Mouse (Mus musculus) urinary bladder, postnatal 14 days (tissue): ENCODE measurements around the gene Hrh3.

Source experiments
- DNase-seq: peaks from one replicate; pipeline ENCODE4 v3.0.0; 2021; ENCODE audit warnings: low spot score

The Hrh3 gene

DNA sequence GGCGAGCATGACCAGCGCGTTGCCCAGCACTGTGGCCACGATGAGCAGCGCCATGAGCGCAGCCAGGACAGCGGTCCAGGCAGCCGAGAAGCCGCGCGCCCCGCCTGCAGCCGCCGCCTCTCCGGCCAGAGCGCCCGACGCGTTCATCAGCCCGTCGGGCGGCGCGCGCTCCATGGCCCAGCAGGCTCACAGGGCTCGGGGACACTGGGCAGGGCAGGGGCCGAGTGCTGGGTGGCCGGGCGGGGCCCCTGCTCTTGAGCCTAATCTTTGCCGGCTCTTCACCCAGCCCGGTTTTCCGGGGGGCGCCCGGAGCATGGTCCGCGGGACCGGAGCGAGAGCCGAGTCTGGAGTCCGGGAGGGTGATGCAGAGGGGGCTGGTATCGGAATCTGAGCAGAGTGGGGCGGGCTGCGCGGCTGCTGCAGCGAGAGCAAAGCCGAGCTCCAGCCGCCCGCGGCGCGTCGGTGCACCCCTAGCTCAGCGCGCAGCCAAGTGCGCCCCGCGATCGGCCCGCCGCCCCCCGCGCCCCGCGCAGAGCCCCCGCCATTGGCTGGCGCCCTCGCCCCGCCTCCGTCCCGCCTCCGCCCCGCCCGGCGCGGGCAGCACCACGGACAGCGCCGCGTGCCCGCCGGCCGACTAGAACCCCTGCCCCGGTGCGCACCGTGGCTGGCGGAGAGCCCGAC lies at the start of gene Hrh3:
Gene Hrh3, minus strand, starts transcription at position 511 of the 681 bp plus-strand sequence.
- DNase-seq: peak; percentile 78

GRCm38 (mm10) chr2:180148551-180148950 lies 44.3 kb upstream of the Hrh3 start:
- no peak for DNase-seq

- no peak for DNase-seq
These were observed 43.1 kb upstream of the Hrh3 start for GRCm38 (mm10) chr2:180147379-180147778.

- DNase-seq: no peak
These were observed 41.8 kb upstream of the Hrh3 start for GRCm38 (mm10) chr2:180146091-180146490.

- DNase-seq: no peak
These were observed 31.1 kb upstream of the Hrh3 start for GRCm38 (mm10) chr2:180135414-180135813.

DNA sequence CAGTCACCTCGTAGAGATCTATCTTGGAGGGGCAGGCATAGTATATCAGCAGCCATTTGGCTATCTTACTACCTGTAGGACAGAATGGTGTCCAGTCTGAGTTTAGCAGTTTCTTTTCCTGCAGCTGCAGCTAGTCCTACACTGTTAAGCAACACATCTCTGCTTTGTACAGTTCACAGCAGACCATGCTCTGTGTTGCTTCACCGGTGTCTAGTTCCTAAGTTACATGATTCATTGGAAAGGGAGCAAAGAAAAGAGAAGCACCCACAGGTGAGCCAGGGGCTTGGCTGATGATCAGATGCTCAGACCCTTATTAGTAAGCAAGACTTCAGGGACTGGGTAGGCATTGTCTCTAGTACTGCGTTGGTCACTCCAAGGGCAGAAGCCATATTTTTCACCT lies 29.6 kb upstream of the Hrh3 start:
- DNase-seq: no peak

- no peak for DNase-seq
These were observed 28.9 kb upstream of the Hrh3 start for GRCm38 (mm10) chr2:180133231-180133630.

- DNase-seq: no peak
These were observed 23.4 kb upstream of the Hrh3 start for GRCm38 (mm10) chr2:180127675-180128074.

DNA sequence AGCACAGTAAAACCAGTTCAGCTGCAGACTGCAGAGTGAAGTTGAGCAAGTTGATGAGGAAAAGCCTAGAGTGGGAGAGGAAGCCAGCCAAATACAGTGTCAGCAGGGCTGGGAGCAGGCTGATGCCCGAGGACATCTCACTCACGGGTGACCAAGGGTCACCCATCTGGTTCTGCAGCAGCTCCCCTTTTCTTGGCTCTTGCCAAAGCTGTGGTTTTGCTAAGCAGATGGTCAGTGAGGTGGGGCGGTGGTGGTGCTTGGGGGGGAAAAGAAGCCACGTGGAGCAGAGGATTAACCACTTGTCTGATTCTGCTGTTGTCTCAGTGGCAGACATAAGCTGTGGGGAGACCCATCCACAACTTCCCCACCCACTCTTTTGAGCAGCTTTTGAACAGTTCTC lies 21.9 kb upstream of the Hrh3 start:
- DNase-seq: peak; percentile 54

DNA sequence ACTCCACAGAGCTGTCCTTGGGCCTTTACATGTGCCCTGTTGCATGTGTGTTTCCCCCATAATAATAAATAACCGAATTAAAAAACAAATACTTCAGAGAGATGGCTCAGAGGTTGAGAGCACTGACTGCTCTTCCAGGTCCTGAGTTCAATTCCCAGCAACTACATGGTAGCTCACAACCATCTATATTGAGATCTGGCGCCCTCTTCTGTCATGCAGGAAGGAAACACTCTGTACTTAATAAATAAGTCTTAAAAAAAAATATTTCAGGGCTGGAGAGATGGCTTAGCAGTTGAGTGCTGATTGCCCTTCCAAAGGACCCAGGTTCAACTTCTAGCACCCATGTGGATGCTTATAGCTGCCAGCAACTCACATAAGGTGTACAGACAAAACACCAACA lies 19.9 kb upstream of the Hrh3 start:
- DNase-seq: no peak

DNA sequence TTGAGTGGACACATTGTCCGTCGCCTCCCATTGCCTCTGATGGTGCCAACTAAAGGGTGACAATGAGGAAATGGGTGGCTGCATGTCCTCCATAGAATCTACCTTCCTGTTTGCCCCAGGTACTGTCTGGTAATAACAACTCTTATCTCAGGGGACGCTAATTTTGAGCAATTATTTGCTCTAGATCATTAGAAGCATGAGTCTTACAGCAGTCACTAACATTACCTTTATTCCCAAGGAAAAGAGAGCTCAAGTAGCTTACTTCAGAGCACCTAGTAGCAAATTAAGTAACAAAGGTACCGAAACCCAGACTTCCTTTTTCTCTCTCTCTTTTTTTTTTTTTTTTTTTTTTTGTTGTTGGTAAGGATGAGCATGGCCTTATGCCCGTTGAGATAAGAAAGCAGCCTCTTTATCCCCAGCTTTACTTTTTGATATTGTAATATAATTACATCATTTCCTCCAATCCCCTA lies 16.0 kb upstream of the Hrh3 start:
- no peak for DNase-seq

GRCm38 (mm10) chr2:180119439-180120291 lies 15.4 kb upstream of the Hrh3 start:
- peak; percentile 29 for DNase-seq

DNA sequence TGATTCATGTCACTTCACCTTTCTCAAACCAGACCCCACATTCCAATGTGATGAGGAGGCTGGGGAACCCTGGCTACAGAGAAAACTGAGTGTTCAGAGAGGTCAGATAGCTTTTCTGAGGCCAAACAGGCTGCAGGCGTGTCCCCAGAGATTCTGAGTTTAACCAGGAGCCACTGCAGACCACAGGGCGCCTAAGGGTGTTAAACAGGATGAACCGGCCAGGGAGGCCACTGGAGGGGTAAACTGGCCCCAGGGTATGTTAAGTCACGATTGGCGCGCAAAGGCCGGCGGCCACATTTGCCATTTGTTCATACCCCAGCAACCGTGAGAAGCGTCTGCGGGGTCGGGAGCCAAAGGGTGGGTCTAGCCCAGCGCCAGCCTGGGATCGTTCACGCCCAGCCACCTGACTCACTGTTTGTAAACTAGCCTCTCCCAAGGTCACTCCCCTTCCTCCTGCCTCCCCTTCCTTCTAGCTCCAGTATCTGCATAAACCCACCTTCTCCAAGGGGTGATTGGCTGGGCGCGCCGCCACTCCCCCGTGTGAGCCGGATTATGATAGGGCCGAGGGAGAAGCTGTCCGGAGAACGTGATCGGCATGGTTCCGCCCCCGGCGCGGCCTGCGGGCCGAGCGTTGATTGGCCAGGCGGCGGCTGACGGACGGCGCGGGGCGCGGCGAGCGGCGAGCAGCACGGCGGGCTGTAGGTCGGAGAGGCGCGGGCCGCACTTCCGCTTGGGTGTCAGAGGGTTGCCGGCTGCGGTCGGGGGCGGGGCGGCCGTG lies 14.6 kb upstream of the Hrh3 start, which contains the start of gene Osbpl2:
Gene Osbpl2, plus strand, starts transcription at position 646 of the 778 bp plus-strand sequence.
- DNase-seq: peak; percentile 100

GRCm38 (mm10) chr2:180117485-180118194 lies 13.4 kb upstream of the Hrh3 start:
- DNase-seq: peak; percentile 33

DNA sequence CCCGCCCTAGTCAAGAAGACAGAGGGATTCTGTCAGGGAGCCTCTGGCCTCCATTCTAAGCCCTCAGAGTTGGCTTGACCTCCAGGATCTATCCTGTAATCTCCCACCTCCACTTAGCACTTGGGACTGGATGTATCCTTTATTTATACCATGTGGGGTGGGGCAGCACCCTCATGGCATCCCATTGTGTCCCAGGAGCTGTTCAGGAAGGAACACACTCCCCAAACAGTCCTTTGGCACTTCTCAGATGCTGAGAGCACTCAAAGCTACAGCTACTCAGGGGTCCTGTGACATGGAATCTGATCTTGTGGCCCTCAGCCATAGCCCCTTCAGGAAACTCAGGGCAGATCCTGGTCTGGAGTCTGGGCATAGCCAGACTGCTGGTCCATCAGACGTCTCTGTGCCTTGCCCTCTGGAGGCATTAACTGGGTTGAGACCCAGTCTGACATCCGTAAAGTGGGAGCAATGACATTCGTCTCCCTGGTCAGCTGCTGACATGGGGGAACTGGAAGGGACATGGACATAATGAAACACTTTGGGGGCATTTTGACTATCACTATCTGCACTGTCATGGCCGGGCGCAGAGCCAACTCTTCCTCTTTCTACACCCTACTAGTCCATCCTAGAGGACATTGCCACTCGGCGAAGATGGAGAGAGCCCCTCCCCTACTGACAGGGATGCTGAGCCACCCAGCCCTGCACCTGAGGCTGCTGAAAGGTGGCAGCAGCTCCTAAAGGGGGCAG lies 12.6 kb upstream of the Hrh3 start:
- no peak for DNase-seq

GRCm38 (mm10) chr2:180116081-180116493 lies 11.8 kb upstream of the Hrh3 start:
- DNase-seq: peak; percentile 82

GRCm38 (mm10) chr2:180115279-180115678 lies 11.0 kb upstream of the Hrh3 start:
- peak; percentile 81 for DNase-seq

- DNase-seq: peak; percentile 82
These were observed 9.9 kb upstream of the Hrh3 start for GRCm38 (mm10) chr2:180113909-180114890.

DNA sequence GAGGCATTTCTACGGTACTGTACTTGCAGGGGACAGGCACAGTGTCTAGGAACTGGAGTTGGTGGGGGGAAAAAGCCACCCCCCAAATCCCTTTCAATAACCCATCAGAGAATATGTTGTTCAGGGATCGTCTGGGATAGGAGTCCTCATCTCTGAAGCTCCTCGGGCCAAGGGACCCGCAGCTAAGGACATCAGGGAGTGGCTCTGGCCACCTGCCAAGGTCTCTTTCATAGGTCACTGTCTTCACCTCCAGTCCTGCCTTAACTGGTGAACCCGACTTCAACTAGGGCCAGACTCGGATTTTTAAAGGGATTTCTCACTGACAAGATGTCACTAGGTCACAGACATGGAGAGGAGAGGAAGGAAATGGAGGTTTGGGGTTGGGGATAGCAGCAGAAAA lies 4.0 kb upstream of the Hrh3 start:
- DNase-seq: no peak

GRCm38 (mm10) chr2:180107081-180107480 lies 2.8 kb upstream of the Hrh3 start:
- no peak for DNase-seq
